Mouse (Mus musculus): ENCODE measurements around the gene CN725425.

DNA sequence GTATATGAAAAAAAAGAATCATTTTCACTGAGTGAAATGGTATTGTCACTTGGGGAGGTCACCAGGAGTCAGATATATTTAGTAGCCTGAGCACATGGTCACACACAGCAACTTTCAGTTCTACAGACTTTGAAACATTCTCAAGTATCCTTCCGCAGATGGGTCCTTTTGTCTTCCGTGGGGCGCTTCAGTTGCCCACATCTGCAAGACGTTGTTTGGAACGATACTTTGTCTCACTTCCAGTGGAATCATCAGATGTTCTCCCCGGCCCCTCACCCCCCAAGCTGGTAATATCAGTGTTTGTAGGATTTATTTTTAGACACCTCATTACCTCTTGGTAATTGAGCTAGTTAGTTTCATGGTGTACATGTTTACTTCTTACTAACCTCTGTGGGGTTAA is 12.9 kb upstream of the CN725425 start:
- no peak for TF ChIP-seq CTCF (IDR thresholded peaks at IDR 0.05; ENCODE audit: low read depth)
- TF ChIP-seq EP300 (IDR thresholded peaks at IDR 0.05; ENCODE audit: low read depth), result no peak

Data from liver, postnatal 0 days (tissue).